Mouse (Mus musculus): ENCODE data around the gene Akap13. TPM values are rescaled to one million over a fixed set of nuclear protein-coding genes. Genes with fewer than 3 reads are reported as not detected.
"Not testable (repeated sequence)": the region's sequence is repeated elsewhere in the genome, so short reads cannot be mapped to it uniquely, and the experiment has no call there.

Gene Akap13
- polyA plus RNA-seq, 1 experiment = 13.5 TPM

DNA sequence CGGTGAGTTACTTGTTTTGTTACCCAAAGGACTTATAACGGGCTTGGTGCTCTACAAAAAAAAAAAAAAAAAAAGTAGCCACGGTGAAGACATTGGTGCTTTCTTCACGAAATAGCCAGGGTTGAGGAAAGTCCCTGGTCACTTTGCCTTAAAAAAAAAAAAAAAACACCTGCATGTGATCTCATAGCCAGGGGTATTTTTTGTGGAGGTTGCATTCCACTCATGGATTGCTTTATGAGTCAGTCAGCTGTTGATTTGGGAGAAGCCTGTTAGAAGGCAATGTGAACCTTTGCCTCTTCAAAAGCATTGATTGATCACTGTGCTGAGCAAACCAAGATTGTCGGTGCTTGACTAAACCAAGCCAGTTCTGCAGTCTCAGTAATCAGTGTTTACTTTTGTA is 157.9 kb downstream of the Akap13 start:
- no peak overlapping the region for H3K27ac ChIP-seq (ENCODE audit: insufficient read depth, low read length)
- peaks cover 2% of the 10 kb centered on the region; the same call in 1 of the 2 replicates for H3K4me1 ChIP-seq (ENCODE audit: control insufficient read depth, insufficient read depth, low read length)
- no peak for TF ChIP-seq CTCF (IDR thresholded peaks at IDR 0.05; ENCODE audit: extremely low read depth, insufficient read depth, low read length)
- TF ChIP-seq POLR2A (IDR thresholded peaks at IDR 0.05; ENCODE audit: extremely low read depth, insufficient read depth, low read length) = no peak
- H3K4me3 ChIP-seq (ENCODE audit: insufficient read depth, low read length) = no peak overlapping the region

DNA sequence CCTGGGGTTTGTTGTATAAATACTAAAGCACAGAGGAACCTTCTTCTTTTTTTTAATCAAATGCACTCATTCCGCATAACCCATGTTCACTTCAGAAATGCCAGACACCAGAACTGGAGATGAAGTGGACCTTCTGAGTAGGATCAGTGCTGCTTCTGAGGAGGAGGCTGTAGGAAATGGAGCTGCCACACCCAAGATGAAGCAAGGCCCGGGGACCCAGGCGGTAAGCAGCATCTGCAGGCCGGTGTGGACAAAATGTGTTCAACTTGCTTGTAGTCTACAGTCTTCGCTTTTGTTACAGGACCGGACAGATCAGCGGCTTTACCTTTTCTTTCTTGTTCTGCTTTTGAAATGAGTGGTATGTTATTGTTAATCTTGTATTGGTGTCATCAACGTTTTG is 159.5 kb downstream of the Akap13 start:
- H3K4me1 ChIP-seq (ENCODE audit: control insufficient read depth, insufficient read depth, low read length) = peaks cover 2% of the 10 kb centered on the region; the same call in 1 of the 2 replicates
- no peak overlapping the region for H3K4me3 ChIP-seq (ENCODE audit: insufficient read depth, low read length)
- TF ChIP-seq CTCF (IDR thresholded peaks at IDR 0.05; ENCODE audit: extremely low read depth, insufficient read depth, low read length) (no peak), POLR2A (IDR thresholded peaks at IDR 0.05; ENCODE audit: extremely low read depth, insufficient read depth, low read length) (no peak)
- no peak overlapping the region; the same call in 1 of the 2 replicates for H3K27ac ChIP-seq (ENCODE audit: insufficient read depth, low read length)

DNA sequence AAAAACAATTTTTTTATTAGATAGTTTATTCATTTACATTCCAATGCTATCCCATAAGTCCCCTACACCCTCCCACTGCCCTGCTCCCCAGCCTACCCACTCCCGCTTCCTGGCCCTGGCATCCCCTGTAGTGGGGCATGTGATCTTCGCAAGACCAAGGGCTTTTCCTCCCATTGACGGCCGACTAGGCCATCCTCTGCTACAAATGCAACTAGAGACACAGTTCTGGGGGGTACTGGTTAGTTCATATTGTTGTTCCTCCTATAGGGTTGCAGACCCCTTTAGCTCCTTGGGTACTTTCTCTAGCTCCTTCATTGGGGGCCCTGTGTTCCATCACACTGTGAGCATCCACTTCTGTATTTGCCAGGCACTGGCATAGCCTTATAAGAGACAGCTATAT is 161.9 kb downstream of the Akap13 start:
- H3K4me3 ChIP-seq (ENCODE audit: insufficient read depth, low read length); H3K27ac ChIP-seq (ENCODE audit: insufficient read depth, low read length); H3K4me1 ChIP-seq (ENCODE audit: control insufficient read depth, insufficient read depth, low read length): not testable (repeated sequence)

DNA sequence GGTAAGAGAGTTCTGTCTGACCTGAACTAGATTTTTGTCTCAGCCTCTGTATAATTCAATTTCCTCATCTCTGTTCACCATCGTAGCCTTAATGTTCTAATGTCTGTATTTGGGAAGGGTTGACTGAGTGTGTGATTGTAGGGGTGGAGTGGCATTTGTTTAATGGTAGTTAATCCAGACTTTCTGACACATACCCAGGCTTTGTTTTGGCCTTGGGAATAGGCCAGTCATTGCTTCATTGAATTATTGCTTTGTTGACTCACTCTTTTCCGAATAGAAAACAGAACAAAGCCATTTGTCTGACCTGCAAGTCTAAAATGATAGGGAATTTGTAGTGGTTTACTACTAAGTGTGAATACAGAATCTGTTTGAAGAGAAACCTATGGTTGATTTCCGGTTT is 163.4 kb downstream of the Akap13 start:
- no peak overlapping the region for H3K4me3 ChIP-seq (ENCODE audit: insufficient read depth, low read length)
- no peak for TF ChIP-seq CTCF (IDR thresholded peaks at IDR 0.05; ENCODE audit: extremely low read depth, insufficient read depth, low read length)
- TF ChIP-seq POLR2A (IDR thresholded peaks at IDR 0.05; ENCODE audit: extremely low read depth, insufficient read depth, low read length) = no peak
- no peak overlapping the region for H3K27ac ChIP-seq (ENCODE audit: insufficient read depth, low read length)
- no peaks in the 10 kb centered on the region for H3K4me1 ChIP-seq (ENCODE audit: control insufficient read depth, insufficient read depth, low read length)

DNA sequence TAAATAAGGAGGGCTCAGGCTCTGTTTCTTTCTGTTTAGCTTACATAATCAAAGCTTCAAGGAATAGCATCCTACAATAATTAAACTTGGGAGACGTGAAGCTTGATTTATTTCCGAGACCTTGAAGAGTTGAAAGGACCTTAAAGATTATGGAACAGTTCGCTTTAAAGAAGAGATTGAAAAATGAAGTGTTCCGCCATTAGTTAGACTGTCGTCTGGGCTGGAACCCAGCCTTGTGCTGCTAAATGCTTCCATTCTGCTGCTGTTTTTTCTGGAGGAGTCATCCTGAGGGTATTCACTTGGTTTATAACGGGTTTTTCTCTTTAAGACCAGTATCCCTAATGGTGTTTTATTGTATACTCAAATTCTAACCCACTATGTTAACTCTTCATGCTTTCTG is 164.5 kb downstream of the Akap13 start:
- Histone ChIP-seq H3K27ac (ENCODE audit: insufficient read depth, low read length) (no peak overlapping the region), H3K4me1 (ENCODE audit: control insufficient read depth, insufficient read depth, low read length) (no peaks in the 10 kb centered on the region), H3K4me3 (ENCODE audit: insufficient read depth, low read length) (no peak overlapping the region)
- TF ChIP-seq CTCF (IDR thresholded peaks at IDR 0.05; ENCODE audit: extremely low read depth, insufficient read depth, low read length) (no peak), POLR2A (IDR thresholded peaks at IDR 0.05; ENCODE audit: extremely low read depth, insufficient read depth, low read length) (no peak)

DNA sequence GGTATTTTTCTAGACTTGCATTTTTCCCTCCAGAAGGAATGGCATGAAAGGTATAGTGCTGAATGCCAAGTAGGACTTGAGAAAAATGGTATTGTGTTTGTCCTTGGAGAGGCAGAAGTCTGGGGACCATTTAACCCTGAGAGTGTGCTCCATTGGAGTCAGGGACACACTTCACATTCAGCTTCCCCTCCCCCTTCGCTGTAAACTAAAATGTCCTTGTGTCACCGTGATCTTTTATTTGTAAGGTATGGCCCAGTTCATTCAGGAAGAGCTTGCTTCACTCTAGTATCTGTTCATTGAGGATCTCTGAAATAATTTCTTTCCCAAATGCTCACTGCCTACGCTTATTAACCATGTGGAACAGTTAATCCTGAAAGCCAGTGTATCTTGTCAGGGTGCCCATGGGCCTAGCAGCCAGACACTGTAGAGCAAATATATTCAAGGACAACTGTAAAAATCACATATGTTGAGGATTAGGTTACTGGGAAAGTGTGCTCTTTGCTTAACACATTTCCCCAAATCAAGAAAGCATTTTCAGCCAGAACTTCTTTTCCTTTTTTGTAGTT is 165.1 kb downstream of the Akap13 start:
- TF ChIP-seq CTCF (IDR thresholded peaks at IDR 0.05; ENCODE audit: extremely low read depth, insufficient read depth, low read length) (no peak), POLR2A (IDR thresholded peaks at IDR 0.05; ENCODE audit: extremely low read depth, insufficient read depth, low read length) (no peak)
- Histone ChIP-seq H3K4me3 (ENCODE audit: insufficient read depth, low read length) (no peak overlapping the region), H3K4me1 (ENCODE audit: control insufficient read depth, insufficient read depth, low read length) (no peaks in the 10 kb centered on the region), H3K27ac (ENCODE audit: insufficient read depth, low read length) (no peak overlapping the region)

DNA sequence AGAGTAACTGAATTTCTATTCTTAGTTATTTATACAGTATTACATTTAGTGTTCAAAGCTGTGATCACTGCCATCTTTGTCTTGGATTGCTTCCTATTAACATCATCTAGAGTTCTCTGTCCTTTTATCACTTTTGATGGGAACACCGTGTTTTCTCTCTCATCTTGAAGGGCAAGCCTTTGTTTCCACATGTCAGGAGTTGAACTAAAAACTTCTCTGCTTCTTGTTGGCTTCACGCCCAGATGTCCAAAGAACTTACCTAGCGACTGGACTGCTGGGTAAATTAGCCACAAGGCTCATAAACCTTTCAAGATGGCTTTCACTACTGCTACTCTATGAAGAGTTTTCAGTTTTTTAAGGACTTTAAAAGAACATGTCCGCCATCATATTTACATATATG is 165.6 kb downstream of the Akap13 start:
- no peaks in the 10 kb centered on the region for H3K4me1 ChIP-seq (ENCODE audit: control insufficient read depth, insufficient read depth, low read length)
- H3K4me3 ChIP-seq (ENCODE audit: insufficient read depth, low read length) = no peak overlapping the region
- H3K27ac ChIP-seq (ENCODE audit: insufficient read depth, low read length) = no peak overlapping the region
- TF ChIP-seq POLR2A (IDR thresholded peaks at IDR 0.05; ENCODE audit: extremely low read depth, insufficient read depth, low read length) (no peak), CTCF (IDR thresholded peaks at IDR 0.05; ENCODE audit: extremely low read depth, insufficient read depth, low read length) (no peak)

DNA sequence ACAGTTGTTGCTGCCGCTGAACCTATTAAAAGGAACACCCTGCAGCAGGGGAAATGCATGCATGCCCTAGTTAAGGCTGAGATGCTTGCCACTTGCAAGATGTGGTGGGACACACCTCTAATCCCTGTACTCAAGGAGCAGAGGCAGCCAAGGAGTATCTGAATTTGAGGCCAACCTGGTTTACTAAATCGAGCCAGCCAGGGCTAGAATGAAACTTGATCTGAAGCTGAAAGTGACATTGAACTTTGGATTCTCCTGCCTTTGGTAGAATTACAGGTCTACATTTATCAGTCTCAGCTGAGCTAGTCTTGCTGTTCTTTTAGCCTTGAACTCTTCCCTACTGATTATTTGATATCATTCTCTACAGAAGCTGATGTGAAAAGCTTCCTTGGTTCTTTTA is 172.5 kb downstream of the Akap13 start:
- Histone ChIP-seq H3K4me3 (ENCODE audit: insufficient read depth, low read length) (no peak overlapping the region), H3K27ac (ENCODE audit: insufficient read depth, low read length) (no peak overlapping the region), H3K4me1 (ENCODE audit: control insufficient read depth, insufficient read depth, low read length) (peaks cover 1% of the 10 kb centered on the region; the same call in 1 of the 2 replicates)
- TF ChIP-seq POLR2A (IDR thresholded peaks at IDR 0.05; ENCODE audit: extremely low read depth, insufficient read depth, low read length) (no peak), CTCF (IDR thresholded peaks at IDR 0.05; ENCODE audit: extremely low read depth, insufficient read depth, low read length) (no peak)

DNA sequence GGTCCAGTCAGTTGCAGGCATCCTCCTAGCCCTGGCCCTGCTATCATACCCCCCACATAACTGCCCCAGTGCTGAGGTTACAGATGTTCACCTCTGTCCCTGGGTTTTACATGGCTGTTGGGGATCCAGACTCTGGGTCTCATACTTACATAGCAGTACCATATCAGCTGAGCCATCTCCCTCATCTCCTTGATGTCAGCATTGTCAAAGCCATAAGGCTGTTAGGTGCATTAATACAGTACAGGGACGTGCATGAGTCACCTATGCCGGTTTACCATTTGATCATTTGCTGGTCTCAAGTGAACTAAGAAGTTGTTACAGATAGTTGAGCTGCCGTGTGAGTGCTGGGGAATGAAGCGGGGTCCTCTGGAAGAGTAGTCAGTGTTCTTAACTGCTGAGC is 174.3 kb downstream of the Akap13 start:
- no peak for TF ChIP-seq CTCF (IDR thresholded peaks at IDR 0.05; ENCODE audit: extremely low read depth, insufficient read depth, low read length)
- TF ChIP-seq POLR2A (IDR thresholded peaks at IDR 0.05; ENCODE audit: extremely low read depth, insufficient read depth, low read length) = no peak
- Histone ChIP-seq H3K27ac (ENCODE audit: insufficient read depth, low read length) (no peak overlapping the region), H3K4me3 (ENCODE audit: insufficient read depth, low read length) (no peak overlapping the region), H3K4me1 (ENCODE audit: control insufficient read depth, insufficient read depth, low read length) (peaks cover 1% of the 10 kb centered on the region)

DNA sequence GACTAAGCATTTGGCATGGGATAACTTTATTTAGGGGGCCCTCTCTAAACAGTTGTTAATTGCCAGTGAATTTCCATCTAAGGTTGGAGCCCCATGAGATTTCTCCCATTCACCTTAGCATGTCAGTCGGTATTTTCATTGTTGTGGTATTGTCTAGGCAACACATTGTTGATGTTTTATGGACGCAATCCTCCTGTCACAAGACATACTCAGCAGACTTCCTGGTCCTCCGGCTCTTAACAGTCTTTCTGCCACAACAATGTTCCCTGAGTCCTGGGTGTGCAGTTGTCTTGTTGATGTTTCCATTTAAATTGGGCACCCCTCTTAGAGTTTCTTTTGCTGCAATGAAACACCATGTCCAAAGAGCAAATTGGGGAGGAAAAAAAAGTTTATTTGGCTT is 177.6 kb downstream of the Akap13 start:
- H3K4me1 ChIP-seq (ENCODE audit: control insufficient read depth, insufficient read depth, low read length) = no peaks in the 10 kb centered on the region; the same call in none of the 2 replicates
- TF ChIP-seq POLR2A (IDR thresholded peaks at IDR 0.05; ENCODE audit: extremely low read depth, insufficient read depth, low read length) = no peak
- TF ChIP-seq CTCF (IDR thresholded peaks at IDR 0.05; ENCODE audit: extremely low read depth, insufficient read depth, low read length) = no peak
- no peak overlapping the region for H3K27ac ChIP-seq (ENCODE audit: insufficient read depth, low read length)
- H3K4me3 ChIP-seq (ENCODE audit: insufficient read depth, low read length) = no peak overlapping the region

Data from cortical plate, adult 2 months (tissue).